Mouse (Mus musculus) G1E (cell line): ENCODE data around the gene Nek8. TPM values are rescaled to one million over a fixed set of nuclear protein-coding genes. Genes with fewer than 3 reads are reported as not detected.

Experiments used
- ATAC-seq: 2 replicates; pipeline ENCODE4 v1.8.0; 2016; ENCODE audit warnings: mild to moderate bottlenecking; ENCODE audit not compliant: insufficient number of reproducible peaks, poor library complexity, low FRiP score, severe bottlenecking; ENCODE audit errors: extremely low read depth
- DNase-seq: peaks from one replicate; pipeline ENCODE4 v3.0.0; 2012; ENCODE audit warnings: low spot score
- H3K27me3 ChIP-seq: 2 replicates; pipeline ENCODE4 v1.6.1; 2012; ENCODE audit warnings: mild to moderate bottlenecking, low read length, inconsistent platforms; ENCODE audit not compliant: insufficient read depth
- H3K36me3 ChIP-seq: replicated peaks from 2 replicates; pipeline ENCODE3; 2012; ENCODE audit warnings: mild to moderate bottlenecking, inconsistent platforms
- H3K4me1 ChIP-seq: 2 replicates; pipeline ENCODE4 v1.6.1; 2012; ENCODE audit warnings: low read depth, low read length, inconsistent platforms, mixed read lengths; ENCODE audit not compliant: insufficient read depth
- H3K4me3 ChIP-seq: 2 replicates; pipeline ENCODE4 v1.5.1; 2012; ENCODE audit warnings: low read depth, mild to moderate bottlenecking, inconsistent platforms, low read length, moderate library complexity, mixed read lengths
- H3K9me3 ChIP-seq: replicated peaks from 2 replicates; pipeline ENCODE4 v1.6.1; 2012; ENCODE audit warnings: inconsistent platforms
- CTCF ChIP-seq: IDR thresholded peaks from 2 replicates; pipeline ENCODE4 v1.5.1; 2012; ENCODE audit warnings: low read depth, low read length, inconsistent platforms, mixed read lengths
- GATA1 ChIP-seq: IDR thresholded peaks from 2 replicates; pipeline ENCODE4 v1.6.1; 2012; ENCODE audit warnings: borderline replicate concordance, low read length, inconsistent platforms, mixed read lengths
- GATA2 ChIP-seq: IDR thresholded peaks from 2 replicates; pipeline ENCODE4 v1.6.1; 2012; ENCODE audit warnings: low read depth, low read length, inconsistent platforms, borderline replicate concordance
- POLR2AphosphoS5 ChIP-seq: IDR thresholded peaks from 2 replicates; pipeline ENCODE4 v1.6.1; 2012; ENCODE audit warnings: low read depth, low read length, inconsistent platforms; ENCODE audit not compliant: insufficient replicate concordance
- TAL1 ChIP-seq: conservative IDR thresholded peaks from 2 replicates; pipeline ENCODE4 v1.6.1; 2012; ENCODE audit warnings: low read depth, low read length, inconsistent platforms, mixed read lengths
- polyA plus RNA-seq: library from polyadenylated mRNA; stranded (reverse); fragments of >175 nt; gene quantifications from 2 replicates; pipeline ENCODE4 v1.2.3, GENCODE M21; 2012
- total RNA-seq, 2 experiments: library from RNA; stranded (forward) in 1 of 2; stranded (reverse) in 1 of 2; fragments of 200-1000 nt in 1 of 2; fragments of >200 nt in 1 of 2; fragmentation: Nextera tagmentation in 1 of 2; gene quantifications; 2 replicates each; pipeline ENCODE4 v1.2.3; 2014 to 2017

Gene Nek8
- total and polyA plus RNA-seq, 3 experiments, result 7.8 to 14.8 (median 8.5) TPM

GRCm38 (mm10) chr11:78183884-78184514 lies 7.5 kb upstream of the Nek8 start:
- peak overlapping the region; percentile 95 for H3K4me3 ChIP-seq
- no peak for TF ChIP-seq GATA1
- peaks cover 27% of the 10 kb centered on the region for H3K27me3 ChIP-seq
- ATAC-seq (no peak), DNase-seq (no peak)
- peaks cover 49% of the 10 kb centered on the region for H3K4me1 ChIP-seq
- H3K9me3 ChIP-seq, result no peaks in the 10 kb centered on the region
- H3K36me3 ChIP-seq, result peaks cover 37% of the 10 kb centered on the region

DNA sequence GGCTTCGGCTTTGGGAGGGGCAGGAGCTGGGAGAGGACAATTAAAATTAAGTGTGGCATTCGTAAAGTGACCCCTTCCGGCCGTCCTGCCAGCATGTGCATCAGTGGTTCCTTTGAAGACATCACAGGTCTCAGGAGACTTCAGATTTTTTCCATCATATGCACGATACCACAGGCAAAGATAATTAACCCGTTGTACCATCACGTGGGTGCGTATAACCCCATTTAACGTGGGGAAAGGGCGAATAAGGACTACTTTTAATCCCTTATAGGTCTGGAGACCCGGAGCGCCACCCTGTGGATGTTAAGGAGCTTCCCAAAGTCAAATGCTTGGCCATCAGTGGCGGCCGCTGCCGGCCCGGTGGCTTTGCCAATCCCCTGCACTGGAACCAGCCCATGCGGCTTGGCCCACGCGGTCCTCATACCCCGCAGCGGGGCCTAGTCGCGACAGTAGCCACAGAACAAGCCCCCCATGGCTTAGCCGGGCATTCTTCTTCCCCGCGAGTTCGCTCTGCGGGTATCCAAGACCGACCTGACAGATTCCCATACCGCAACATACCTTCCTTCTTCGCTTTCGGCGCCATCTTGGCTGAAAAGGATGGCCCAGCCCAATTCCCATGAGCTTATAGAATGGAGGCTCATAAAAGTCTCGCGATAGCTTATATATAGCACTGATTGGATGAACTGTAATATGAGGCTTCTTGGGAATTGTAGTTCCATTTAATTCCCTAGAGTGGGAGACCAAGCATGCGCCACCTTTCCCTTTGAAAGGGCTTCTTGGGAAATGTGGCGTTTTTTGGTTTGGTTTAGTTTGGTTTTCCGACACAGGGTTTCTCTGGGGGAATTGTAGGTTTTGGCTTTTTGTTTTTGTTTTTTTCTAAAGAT lies 6.7 kb upstream of the Nek8 start, which contains the start of gene Rpl23a:
Gene Rpl23a (minus strand): TSS at position 624 of the 884 bp plus-strand sequence.
- no peak for TF ChIP-seq POLR2AphosphoS5
- no peak for TF ChIP-seq TAL1
- no peak for TF ChIP-seq GATA2
- Histone ChIP-seq H3K36me3 (peaks cover 41% of the 10 kb centered on the region), H3K4me3 (peak within 1 kb of the TSS; percentile 95), H3K9me3 (no peaks in the 10 kb centered on the region), H3K27me3 (peaks cover 20% of the 10 kb centered on the region), H3K4me1 (peaks cover 47% of the 10 kb centered on the region)
- peak; percentile 85 for ATAC-seq
- peak; percentile 90 for DNase-seq

DNA sequence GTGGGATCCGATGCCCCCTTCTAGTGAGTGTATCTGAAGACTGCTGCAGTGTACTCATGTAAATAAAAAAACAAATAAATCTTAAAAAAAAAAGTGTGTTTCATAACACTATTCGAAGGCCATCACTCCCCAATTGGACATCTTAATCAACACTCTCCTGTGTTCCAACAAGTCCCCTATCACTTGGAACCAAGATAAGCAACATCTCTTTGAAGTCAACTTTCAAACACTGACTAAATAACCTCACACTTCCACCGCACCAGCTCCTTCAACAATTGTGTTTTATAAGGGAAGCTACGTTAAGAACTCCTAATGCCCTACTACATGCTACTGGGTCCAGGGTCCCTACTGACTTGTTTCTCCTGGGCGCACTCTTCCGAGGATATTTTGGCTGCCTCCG lies 6.0 kb upstream of the Nek8 start:
- DNase-seq (no peak), ATAC-seq (no peak)
- Histone ChIP-seq H3K4me3 (peak overlapping the region; percentile 95), H3K4me1 (peaks cover 53% of the 10 kb centered on the region), H3K9me3 (no peaks in the 10 kb centered on the region), H3K36me3 (peaks cover 41% of the 10 kb centered on the region), H3K27me3 (peaks cover 12% of the 10 kb centered on the region)
- TF ChIP-seq GATA1 (no peak), TAL1 (no peak), POLR2AphosphoS5 (no peak), CTCF (no peak), GATA2 (no peak)

GRCm38 (mm10) chr11:78181830-78182357 lies 5.4 kb upstream of the Nek8 start:
- no peak for ATAC-seq
- peaks cover 41% of the 10 kb centered on the region for H3K36me3 ChIP-seq
- peaks cover 58% of the 10 kb centered on the region for H3K4me1 ChIP-seq
- DNase-seq, result no peak
- TF ChIP-seq GATA1 (no peak), GATA2 (no peak), TAL1 (no peak), CTCF (no peak), POLR2AphosphoS5 (no peak)
- H3K9me3 ChIP-seq, result no peaks in the 10 kb centered on the region
- peaks cover 7% of the 10 kb centered on the region for H3K27me3 ChIP-seq
- peak overlapping the region; percentile 95 for H3K4me3 ChIP-seq

DNA sequence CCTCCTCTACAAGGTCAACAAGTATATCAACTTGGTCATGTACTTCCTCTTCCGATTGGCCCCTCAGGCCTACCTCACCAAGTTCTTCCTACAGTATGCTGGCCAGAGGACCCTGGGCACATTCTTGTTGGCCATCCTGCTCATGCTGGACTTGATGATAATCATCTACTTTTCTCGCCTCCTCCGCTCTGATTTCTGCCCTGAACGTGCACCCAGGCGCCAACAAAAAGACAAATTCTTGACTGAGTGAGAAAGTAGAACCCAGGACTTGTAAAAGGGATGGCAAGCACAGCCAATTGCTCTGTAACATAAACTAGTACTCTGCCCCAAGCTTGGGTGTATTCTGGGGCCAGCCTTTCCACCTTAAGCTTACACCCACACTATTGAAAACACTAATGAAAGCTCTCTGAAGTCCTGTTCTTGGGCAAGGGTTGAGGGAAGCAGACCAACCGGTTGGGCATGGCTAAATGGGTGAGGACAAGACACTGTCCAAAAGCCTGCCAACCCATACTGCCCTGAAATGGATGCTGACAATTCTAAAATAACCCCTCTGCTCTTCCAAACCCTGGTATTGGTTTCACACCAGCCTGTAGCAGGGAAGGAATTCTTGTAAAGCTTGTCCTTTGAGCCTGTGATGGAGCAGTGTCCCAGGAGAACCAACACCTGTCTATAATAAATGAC lies 3.7 kb upstream of the Nek8 start:
- DNase-seq (no peak), ATAC-seq (no peak)
- Histone ChIP-seq H3K4me3 (peak overlapping the region; percentile 89), H3K9me3 (no peaks in the 10 kb centered on the region), H3K4me1 (peaks cover 69% of the 10 kb centered on the region), H3K36me3 (peaks cover 41% of the 10 kb centered on the region), H3K27me3 (no peaks in the 10 kb centered on the region)
- no peak for TF ChIP-seq TAL1
- TF ChIP-seq GATA1, result no peak
- TF ChIP-seq CTCF, result no peak
- TF ChIP-seq GATA2, result no peak
- TF ChIP-seq POLR2AphosphoS5, result no peak

DNA sequence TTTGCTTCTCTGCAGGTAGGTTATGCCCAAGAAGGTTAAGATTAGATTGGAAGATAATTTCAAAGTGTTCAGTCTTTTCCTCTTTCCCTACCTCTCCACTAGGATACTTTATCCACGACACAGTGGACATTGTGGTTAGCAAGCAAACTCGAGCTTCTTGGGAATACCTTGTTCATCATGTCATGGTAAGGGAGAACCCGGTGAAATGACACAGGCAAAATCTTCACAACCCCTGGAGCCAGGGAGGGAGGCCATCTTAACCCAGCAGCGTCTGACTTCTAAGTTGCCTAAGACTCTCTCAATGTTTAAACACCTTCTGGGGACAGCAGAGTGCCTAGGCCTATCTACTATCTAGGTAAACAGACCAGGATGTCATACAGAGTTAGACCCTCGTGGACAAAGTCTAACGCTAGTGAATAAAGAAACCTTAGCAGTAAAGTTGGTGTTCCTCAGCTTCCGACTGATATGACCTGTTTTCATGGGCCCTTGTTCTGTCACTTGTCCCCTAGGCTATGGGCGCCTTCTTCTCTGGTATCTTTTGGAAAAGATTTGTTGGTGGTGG lies 3.0 kb upstream of the Nek8 start:
- Histone ChIP-seq H3K4me3 (peak overlapping the region; percentile 89), H3K4me1 (peaks cover 73% of the 10 kb centered on the region), H3K27me3 (no peaks in the 10 kb centered on the region), H3K9me3 (no peaks in the 10 kb centered on the region), H3K36me3 (peaks cover 43% of the 10 kb centered on the region)
- DNase-seq, result no peak
- TF ChIP-seq GATA1 (no peak), TAL1 (no peak), GATA2 (no peak), CTCF (no peak), POLR2AphosphoS5 (no peak)
- no peak for ATAC-seq
